Mouse (Mus musculus) CD4-positive, CD25-positive, alpha-beta regulatory T cell, adult 2 months (primary cell): Measurements from ENCODE around the gene Tmem217.
"Not testable (repeated sequence)": the region's sequence is repeated elsewhere in the genome, so short reads cannot be mapped to it uniquely, and the experiment has no call there.

Experiments
- DNase-seq: peaks from one replicate; pipeline ENCODE4 v3.0.0-alpha.2; 2012; ENCODE audit warnings: low read depth, low spot score

Tmem217 gene

DNA sequence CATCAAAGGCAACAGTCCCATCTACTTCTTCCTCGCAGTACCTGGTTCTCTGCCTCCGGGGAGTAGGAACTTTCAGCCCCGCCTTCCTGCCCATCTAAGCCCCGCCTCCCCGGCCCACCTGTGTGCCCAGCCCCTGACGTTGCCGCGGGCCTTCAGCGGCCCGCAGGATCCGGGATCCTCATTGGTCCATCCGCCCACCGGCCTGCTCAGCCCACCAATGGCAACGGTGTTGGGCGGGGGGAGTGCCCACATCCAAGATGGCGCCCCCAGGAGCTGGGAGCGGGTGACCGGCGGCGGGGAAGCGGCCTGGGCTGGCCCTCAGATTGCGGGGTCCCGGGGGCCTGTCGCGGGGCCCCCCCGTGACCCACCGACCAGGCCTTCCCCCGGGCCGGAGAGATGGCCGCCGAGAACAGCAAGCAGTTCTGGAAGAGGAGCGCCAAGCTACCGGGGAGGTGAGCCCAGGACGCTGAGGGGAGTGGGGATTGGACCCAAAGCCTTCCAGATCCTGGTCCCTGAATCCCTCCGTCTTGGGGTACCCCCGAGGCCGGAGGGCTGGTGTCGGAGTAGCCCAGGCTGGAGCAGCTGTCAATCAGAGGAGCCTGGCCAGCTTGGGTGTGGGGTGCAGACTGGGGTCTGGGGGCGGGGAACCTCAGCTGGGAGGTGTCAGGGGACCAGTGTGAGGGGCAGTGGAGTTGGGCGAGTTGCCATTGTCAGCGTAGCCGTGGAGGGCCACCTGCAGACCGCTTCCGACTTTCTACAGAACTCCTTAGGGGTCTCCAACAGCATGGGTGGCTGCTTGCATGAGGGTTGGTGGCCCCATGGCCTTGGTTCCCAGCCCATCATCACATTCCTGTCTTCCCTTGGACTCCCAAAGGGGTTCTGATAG, 2.4 kb downstream of the Tmem217 start, which contains the start of the genes Gm17657 and Tbc1d22b:
Gene Gm17657 (minus strand): TSS at position 96 of the 886 bp plus-strand sequence.
Gene Tbc1d22b (plus strand): TSS at position 243 of the 886 bp plus-strand sequence.
- DNase-seq = peak; percentile 98

DNA sequence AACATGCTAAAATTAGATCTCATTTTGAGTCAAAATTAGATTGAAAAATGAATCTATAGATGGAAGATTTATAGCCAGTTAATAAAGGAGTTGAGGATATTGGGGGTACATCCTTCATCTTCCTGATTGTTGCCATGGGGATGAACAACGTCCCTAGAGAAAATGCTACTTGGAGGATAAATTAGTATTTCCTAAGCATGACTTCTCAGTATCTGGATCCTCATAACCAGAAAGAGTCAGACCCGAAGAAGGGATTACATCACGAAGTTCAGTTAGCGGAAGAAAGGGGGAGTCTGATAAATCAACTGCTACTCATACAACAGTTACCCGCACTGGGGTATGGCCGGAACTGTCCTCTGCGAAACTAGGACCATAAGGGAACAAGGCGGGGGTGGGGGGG, 3.2 kb downstream of the Tmem217 start:
- peak; percentile 45 for DNase-seq

DNA sequence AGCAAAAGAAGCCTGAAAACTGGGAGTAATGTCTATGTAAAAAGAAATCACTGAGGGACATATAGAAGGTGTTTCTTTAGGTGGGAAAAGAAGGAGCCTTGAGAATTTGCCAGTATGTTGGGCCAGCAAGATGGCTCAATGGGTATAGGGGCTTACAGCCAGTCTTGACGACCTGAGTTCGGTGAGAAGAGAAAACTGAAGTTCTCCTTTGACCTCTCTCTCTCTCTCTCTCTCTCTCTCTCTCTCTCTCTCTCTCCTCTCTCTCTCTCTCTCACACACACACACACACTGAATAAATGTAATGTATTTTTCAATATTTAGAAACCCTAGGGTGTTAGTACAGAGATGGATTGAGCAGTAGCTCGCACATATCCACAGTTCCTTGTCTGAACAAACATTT, 3.7 kb downstream of the Tmem217 start:
- no peak for DNase-seq

DNA sequence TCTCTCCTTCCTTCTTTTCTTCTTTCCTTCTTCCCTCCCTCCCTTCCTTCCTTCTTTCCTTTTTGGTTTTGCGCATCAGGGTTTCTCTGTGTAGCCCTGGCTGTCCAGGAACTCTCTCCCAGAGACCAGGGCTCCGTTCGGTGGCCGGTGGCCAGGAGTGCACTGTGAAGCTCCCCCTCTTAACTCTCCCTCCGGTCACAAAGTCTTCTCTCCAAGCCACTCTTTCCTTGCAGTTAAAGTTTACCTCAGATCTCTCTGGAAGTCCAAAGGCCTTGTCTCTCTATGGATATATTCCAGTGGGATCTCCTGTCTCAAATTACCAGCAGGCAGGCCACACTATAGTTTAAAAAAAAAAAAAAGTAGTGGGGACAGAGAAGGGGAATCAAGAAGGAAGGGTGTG, 6.9 kb downstream of the Tmem217 start:
- no peak for DNase-seq

DNA sequence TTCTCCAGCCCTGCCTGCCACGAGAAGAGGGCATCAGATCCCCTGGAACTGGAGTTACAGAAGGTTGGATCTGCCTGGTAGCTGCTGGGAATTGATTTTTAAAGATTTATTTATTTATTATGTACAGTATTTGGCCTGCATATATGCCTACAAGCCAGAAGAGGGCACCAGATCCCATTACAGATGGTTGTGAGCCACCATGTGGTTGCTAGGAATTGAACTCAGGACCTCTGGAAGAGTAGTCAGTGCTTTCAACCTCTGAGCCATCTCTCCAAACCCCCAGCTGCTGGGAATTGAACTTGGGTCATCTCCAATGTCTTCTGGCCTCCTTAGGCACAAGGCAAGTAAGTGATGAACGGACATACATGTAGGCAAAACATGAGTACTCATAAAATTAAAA, 8.1 kb downstream of the Tmem217 start:
- no peak for DNase-seq

DNA sequence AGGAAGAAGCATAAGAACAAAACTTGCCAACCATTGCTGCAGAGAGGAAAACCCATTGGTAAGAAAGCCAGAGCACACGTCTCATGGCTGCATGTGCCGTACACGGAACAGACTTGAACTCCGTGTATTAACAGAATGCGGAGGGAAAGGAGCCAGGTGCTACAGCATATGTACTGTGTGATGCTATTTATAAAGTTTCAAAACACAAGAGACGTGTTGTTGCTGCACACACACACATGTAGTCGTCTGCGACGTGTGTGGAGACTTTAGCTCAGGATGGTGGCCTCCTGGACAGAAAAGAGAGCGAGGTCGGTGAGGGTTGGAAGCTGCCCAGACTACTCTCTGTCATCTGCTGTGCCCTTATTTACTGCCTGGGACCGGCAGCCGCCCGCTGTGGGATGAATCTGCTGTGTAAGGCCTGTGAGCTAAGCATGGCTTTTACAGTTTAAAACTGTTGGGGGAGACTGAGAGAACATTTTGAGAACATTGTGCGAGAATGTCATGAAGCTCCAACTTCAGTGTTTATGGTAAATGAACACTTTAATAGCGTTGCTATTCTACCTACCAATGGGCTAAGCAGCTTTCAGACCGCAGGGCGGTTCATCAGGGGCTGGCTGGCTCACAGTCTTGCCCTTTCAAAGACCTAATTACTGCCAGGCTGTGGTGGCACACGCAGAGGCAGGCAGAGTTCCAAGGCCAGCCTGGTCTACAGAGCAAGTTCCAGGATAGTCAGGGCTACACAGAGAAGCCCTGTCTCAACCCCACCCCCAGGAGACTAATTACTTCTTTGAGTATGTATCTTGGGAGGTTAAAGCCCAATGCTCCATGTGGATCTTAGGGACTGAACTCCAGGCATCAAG, 9.1 kb downstream of the Tmem217 start:
- DNase-seq = no peak

DNA sequence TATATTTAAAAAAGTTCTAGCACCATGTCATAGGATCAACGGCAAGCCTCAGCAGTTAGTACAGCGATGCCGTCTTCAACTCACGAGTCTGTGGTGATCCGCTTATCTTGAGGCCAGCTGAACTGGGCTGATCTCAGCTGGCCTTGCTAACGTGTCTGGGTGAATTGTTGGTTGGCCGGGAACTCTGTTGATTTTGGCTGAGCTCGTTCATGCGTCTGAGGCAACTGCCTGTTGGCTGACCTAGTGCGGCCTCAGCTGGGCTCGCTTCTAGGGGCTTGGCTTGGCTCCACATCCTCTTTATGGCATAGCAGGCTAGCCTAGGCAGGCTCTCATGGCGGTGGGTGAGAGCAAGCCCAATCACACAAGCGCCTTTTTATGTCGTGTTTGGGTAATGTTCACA, 10.8 kb downstream of the Tmem217 start:
- DNase-seq = no peak

DNA sequence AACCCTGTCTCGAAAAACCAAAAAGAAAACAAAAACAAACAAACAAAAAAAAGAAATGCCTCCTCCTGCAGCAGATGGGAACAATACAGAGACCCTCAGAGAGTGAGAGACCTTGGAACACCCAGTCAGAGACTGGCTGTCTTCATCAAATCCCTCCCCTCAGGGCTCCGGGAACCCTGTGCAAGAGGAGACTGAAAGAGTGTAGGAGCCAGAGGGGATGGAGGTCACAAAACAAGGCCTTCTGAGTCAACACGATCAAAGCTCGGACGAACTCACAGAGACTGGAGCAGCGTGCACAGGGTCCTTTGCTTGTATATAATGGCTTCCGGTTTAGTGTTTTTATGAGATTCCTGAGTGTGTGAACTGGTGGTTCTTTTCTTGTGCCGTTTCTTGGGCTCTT, 11.8 kb downstream of the Tmem217 start:
- no peak for DNase-seq

DNA sequence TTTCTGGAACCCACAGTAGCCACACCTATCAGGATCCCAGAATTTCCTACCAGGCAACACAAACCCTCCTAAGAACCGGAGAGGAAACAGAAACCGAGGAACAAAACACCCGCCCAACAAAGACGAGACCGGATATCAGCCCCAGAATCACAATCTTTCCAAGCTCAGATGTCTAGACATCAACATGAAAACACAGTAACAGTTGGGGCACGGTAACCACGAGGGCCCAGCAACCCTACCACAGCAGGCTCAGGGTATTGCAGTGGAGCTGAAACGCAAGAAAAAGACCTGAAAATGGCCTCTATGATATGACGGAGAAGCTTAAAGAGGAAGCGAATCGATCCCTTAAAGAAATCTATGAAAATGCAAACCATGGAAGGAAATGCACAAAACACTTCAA, 18.3 kb downstream of the Tmem217 start:
- DNase-seq = peak; percentile 83

DNA sequence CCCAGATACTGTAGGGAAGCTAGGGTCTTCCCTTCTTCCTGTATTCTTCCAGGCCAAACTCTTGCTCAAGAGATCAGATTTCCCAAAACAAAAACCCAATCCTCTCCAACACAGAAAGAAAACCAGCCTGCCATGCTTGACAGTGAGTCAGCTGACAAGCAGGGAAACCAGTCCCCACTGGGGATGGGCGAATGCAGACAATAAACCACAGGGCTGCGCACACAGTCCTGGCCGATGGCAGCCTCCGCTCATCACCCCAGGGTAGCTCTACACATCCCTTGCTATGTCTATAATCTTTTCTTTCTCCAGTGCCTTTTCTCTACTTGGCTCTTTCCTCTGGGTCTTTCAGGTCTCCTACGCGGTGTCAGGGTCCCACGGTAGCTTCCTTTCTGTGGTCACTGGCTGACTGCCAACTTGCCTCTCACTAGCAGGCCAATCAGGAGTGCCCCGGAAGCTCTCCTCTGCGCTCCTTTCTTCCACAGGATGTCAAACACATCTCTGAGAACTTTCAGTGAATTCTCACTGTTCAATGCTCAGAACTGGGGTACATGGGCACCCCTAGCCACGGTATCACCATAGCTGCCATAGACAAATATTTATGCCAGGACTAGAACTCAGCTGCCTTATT, 20.3 kb downstream of the Tmem217 start:
- peak; percentile 93 for DNase-seq

DNA sequence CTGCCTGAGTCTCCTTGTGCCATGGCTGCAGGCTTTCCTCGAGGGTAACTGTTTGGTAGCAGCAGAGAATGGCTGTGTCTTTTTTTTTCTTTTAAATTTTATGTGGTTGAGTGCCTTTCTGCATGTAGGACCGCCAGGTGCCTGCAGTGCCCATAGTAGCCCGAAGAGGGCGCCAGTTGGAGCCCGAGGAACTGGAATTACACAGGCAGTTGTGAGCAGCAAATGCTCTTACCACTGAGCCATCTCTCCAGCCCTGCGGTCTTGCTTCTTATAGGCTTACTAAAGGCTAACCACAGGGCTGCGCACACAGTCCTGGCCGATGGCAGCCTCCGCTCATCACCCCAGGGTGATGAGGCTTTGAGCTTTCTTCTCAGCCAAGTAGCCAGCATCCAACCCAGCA, 20.9 kb downstream of the Tmem217 start:
- peak; percentile 81 for DNase-seq

DNA sequence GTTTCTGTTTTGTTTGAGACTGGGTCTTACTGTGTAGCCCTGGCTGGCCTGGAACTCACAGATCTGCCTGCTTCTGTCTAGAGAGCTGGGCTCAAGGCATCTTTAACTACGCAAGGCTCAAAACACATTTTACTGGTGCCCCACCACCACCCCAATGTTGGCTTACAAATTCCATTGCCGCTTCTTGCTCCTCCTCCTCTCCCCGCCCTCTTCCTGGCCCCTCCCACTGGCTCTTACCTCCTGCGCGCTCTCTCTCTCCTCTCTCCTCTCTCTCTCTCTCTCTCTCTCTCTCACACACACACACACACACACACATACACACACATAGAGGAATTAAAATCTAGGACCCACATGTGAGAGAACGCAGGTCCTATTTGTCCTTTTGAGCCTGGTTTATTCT, 21.7 kb downstream of the Tmem217 start:
- DNase-seq = peak; percentile 63

DNA sequence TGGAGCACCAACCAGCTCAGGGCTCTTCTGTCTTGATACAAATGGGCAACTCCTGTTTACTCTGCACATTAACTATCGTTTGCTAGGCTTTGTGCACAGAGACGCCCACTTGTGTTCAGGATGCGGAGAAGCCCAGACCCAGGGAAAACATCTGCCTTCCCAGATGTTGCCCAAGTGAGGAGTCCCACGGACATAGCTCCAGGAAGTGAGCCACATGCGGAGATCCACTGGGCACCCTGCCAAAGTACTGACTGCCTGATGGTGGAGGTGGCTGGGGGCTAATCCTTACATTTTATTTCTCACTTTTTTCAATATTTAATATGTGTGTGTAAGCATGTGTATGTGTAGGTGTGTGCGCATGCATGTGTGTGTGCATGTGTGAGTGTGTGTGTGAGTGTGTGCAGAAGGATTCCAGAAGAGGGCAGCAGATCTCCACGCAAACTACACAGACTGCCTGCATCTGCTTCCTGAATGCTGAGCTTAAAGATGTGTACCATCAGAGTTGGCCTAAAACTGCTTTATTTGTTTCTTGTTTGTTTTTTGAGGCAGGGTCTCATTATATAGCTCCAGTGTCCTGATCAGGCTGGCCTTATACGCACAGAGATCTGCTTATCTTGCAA, 23.5 kb downstream of the Tmem217 start:
- peak; percentile 78 for DNase-seq

DNA sequence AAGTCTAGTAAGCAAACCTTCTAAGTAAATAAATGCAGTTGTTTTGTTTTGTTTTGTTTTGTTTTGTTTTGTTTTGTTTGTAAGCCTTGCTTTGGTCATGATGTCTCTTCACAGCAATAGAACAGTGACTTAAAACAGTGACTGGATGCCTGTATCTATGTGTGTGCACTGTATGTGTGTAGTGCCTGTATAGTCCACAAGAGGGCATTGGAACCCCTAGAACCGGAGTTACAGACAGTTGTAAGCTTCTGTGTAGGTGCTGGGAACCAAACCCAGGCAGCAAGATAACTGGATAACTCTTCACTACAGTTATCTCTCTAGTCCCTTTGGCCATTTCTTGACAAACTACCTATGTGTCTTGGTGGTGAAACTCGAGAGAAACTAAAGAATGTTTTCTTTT, 26.6 kb downstream of the Tmem217 start:
- no peak for DNase-seq

DNA sequence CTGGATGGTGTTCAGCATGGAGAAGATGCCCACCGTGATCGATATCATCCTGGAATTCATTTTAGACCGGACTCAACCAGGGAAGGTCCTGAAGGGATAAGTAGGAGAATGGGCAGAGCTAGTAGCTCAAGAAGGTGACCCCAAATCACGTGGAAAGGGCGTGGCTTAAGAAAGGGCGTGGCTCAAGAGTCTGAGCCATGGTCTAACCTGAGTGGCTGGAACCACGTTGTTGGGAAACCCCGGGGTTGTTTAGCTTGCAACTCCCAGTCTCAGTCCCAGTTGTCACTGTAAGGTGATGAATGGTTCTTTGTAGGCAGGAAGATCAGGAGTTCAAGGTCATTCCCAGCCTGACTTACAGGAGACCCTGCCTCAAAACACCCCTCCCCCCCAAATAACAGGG, 32.5 kb downstream of the Tmem217 start:
- DNase-seq = no peak

DNA sequence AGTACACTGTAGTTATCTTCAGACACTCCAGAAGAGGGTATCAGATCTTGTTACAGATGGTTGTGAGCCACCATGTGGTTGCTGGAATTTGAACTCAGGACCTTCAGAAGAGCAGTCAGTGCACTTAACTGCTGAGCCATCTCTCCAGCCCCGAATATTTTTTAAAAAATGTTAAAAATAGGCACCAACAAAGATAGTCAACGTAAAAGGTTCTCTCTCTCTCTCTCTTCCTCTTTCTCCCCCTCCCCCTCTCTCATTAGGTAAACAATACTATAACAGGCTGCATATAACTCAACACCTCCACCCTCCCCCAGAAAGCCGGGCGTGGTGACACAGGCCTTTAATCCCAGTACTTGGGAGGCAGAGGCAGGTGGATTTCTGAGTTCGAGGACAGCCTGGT, 33.5 kb downstream of the Tmem217 start:
- not testable (repeated sequence) for DNase-seq

DNA sequence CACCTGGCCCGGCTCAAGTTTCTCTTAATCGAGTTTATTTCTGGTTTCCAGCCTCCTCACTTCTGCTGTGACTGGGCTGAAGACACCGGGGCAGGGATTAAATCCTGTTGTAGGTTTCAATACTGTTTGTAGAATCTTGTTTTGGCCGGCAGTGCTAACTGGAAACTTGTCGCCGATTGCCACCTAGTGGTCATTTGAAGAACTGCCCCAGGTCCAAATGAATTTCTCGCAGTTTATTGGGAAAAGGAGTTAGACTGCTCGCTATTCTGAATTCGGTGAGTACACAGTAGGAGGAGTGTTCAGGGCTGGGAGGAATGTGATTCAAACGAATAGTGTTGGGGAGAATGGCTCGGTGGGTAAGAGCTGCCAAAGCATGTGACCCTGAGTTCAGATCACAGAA, 37.8 kb downstream of the Tmem217 start:
- peak; percentile 88 for DNase-seq

DNA sequence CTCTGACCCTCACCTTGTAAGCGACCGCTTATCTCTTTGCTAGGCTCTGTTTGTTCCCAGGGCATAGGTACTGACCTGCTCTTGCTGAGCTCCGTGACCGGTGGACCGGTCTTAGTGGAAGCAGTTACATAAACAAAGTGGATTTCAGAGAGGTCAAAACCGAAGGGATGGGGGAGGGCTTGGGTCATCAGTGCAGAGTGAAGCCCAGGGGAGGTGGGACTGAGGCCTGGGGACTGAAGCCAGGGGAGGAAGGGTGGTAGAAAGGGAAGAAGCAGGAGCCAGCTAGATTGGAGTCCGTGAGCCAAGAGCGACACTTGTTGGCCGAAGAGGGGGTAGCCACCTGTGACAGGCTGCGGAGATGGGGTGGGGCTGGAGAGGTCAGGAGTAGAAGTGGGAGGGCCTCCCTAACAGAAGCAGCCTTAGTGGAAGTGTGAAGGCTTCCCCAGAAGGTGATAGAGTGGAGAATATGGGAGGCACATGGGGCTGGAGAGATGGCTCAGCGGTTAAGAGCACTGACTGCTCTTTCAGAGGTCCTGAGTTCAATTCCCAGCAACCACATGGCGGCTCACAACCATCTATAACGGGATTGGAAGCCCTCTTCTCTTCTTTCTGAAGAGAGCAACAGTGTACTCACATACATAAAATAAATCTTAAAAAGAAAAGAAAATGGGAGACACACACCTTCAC, 39.0 kb downstream of the Tmem217 start:
- peak; percentile 85 for DNase-seq

DNA sequence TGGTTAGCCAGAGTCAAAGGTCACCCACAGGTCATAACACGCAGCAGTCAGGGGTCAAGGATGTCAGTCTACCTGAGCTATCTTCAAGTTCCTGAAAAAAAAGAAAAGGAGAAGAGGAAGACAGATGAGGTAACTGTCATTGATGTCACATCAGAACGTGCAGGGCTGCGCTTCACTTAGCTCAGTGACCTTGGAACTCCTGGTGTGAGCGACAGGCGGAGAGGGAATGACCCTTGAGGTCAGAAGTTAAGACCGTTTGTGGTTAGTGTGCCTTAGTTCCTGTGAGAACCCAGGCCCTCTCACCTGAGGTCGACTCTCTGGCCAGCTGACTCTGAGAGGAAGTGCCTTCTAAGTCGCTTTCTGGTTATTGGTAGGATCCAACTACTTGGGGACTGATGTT, 41.5 kb downstream of the Tmem217 start:
- DNase-seq = no peak

DNA sequence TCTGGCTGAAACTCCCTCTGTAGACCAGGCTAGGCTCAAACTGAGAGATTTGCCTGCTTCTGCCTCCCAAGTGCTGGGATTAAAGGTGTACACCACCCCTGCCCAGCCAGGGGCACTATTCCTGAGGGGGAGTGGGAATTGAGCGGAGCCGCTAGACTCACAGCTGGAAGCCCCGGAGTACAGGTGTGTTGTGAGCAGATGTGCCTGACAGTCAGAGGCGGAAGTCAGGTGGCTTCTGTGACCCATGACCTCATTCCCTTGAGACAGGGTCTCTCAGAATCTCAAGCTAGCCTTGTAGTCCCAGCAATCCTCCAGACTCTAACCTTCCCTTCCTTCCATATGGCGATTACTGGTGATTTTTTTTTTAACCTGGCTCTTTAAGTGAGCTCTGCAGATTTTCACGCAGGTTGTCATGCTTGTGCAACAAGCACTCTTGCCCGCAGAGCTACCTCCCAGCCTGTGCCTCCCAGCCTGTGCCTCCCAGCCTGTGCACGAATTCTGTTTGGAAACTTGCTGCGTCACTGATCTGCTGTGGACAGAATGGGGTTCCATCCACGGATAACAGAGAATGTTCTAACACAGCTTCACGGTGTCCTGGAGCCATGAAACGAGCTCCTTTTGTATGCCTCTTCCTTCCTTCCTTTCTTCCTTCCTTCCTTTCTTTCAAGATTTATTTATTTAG, 43.1 kb downstream of the Tmem217 start:
- DNase-seq = no peak
